Mouse (Mus musculus) liver, embryonic 16.5 days (tissue): ENCODE data around the gene AW209491. TPM values are rescaled to one million over a fixed set of nuclear protein-coding genes. Genes with fewer than 3 reads are reported as not detected.

ENCODE experiments used
- ATAC-seq: fragments of 200-750 bp; cut with Nextera tagmentation; 2 replicates; pipeline ENCODE4 v1.8.0; 2017; ENCODE audit warnings: low read depth, mild to moderate bottlenecking, moderate number of reproducible peaks, moderate library complexity
- H3K27ac ChIP-seq: fragments of 300-500 bp; sonication (generic); 2 replicates; pipeline ENCODE4 v1.5.1; 2014; ENCODE audit warnings: mild to moderate bottlenecking, low read length
- H3K27me3 ChIP-seq: fragments of 300-500 bp; sonication (generic); 2 replicates; pipeline ENCODE4 v1.6.1; 2014; ENCODE audit warnings: low read depth, low read length, mixed read lengths; ENCODE audit not compliant: control insufficient read depth, insufficient read depth
- H3K36me3 ChIP-seq: fragments of 300-500 bp; sonication (generic); 2 replicates; pipeline ENCODE4 v1.6.1; 2014; ENCODE audit warnings: mild to moderate bottlenecking; ENCODE audit not compliant: control insufficient read depth, insufficient read depth
- H3K4me1 ChIP-seq: fragments of 300-500 bp; sonication (generic); 2 replicates; pipeline ENCODE4 v1.6.1; 2014; ENCODE audit warnings: low read depth, low read length, mixed read lengths; ENCODE audit not compliant: control insufficient read depth
- H3K4me2 ChIP-seq: fragments of 300-500 bp; sonication (generic); 2 replicates; pipeline ENCODE4 v1.6.1; 2014; ENCODE audit warnings: low read depth, low read length, mixed read lengths
- H3K4me3 ChIP-seq: fragments of 300-500 bp; sonication (generic); 2 replicates; pipeline ENCODE4 v1.5.1; 2014; ENCODE audit warnings: low read depth, mild to moderate bottlenecking, low read length
- H3K9ac ChIP-seq: fragments of 300-500 bp; sonication (generic); 2 replicates; pipeline ENCODE4 v1.6.1; 2014; ENCODE audit warnings: low read depth, low read length
- H3K9me3 ChIP-seq: fragments of 300-500 bp; sonication (generic); replicated peaks from 2 replicates; pipeline ENCODE4 v1.6.1; 2016; ENCODE audit warnings: low read length; ENCODE audit not compliant: control insufficient read depth
- WGBS: fragments of 180-500 bp; shearing (Covaris S2); extraction: QIAGEN DNeasy Blood & Tissue Kit; methylation state at CpG from one replicate; pipeline ENCODE4 v1.1.7; 2014; ENCODE audit not compliant: insufficient replicate concordance; 5-methylcytosine and 5-hydroxymethylcytosine counted together
- polyA plus RNA-seq: library from polyadenylated mRNA; unstranded; fragments of >200 nt; fragmentation: Nextera tagmentation; extraction: Ambion mirVana; gene quantifications from 2 replicates; pipeline ENCODE4 v1.2.1, GENCODE M21; 2015

AW209491 gene
- polyA plus RNA-seq, 1 experiment from 2014 or later, result 9.7 TPM

DNA sequence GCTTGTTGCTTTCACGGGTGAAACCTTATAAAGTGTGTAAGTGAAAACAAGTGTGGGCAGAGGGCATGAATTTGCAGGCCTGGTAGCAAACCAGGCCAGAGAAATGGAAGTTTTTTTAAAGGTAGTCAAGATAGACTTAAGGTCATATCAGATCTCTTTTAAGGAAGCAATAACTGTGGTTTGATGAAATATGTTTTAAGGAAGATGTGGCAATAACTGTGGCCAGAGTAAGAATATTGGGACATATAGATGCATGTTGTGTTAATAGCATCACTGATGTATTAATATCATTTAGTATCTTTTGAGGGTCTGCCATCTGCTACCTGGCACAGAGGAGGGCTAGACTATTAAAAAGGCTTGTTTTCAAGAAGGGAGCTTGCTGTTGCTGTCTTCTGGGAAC lies 10.0 kb downstream of the AW209491 start:
- no peaks in the 10 kb centered on the region for H3K9me3 ChIP-seq
- no peak overlapping the region for H3K4me3 ChIP-seq
- no peak overlapping the region for H3K4me2 ChIP-seq
- no peak overlapping the region for H3K27ac ChIP-seq
- H3K9ac ChIP-seq, result no peak overlapping the region
- no peaks in the 10 kb centered on the region for H3K4me1 ChIP-seq
- H3K27me3 ChIP-seq, result no peaks in the 10 kb centered on the region
- peaks cover 3% of the 10 kb centered on the region; the same call in 1 of the 2 replicates for H3K36me3 ChIP-seq
- ATAC-seq, result no peak
- 53% methylated on average over 1 of the region's 1 CpGs for WGBS

DNA sequence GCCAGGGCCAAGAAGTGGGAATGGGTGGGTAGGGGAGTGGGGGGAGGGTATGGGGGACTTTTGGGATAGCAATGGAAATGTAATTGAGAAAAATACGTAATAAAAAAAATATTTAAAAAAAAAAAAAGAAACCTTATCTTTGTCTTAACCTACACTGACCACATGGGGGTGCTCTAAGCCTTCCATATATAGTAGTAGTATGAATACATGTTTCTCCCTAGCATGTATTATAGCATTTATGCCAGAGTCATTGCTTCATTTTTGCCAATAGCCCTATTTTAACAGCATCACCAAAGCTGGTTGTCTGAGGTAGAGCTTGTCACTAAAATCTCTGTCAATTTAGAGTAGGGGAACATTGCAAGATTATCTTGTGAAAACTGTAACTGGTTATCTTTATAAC lies 19.3 kb downstream of the AW209491 start:
- H3K4me2 ChIP-seq, result no peak overlapping the region
- no peak overlapping the region for H3K9ac ChIP-seq
- H3K36me3 ChIP-seq, result no peaks in the 10 kb centered on the region
- H3K27ac ChIP-seq, result no peak overlapping the region
- no peak overlapping the region for H3K4me3 ChIP-seq
- no peaks in the 10 kb centered on the region for H3K9me3 ChIP-seq
- no peaks in the 10 kb centered on the region for H3K4me1 ChIP-seq
- 4% methylated on average over 1 of the region's 1 CpGs for WGBS
- no peak for ATAC-seq
- H3K27me3 ChIP-seq, result no peaks in the 10 kb centered on the region

DNA sequence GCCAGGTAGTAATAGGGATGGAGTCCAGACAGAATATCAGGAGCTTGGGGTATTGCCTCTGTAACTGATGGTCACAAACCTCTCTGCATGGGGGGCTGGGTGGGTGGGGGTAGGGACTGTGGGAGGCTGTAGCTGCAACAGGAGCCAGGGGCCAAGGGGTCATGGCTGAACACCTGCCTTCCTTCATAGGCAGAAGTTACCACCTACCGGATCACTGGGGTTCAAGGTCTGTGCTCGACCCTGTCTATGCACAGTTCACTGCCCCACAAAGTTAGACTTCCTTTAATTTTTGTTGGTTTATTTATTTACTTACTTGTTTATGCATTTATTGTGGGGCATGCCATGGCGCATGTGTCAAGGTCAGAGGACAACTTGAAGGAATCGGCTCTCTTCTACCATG lies 37.2 kb downstream of the AW209491 start:
- H3K9me3 ChIP-seq, result no peaks in the 10 kb centered on the region
- no peaks in the 10 kb centered on the region for H3K4me1 ChIP-seq
- no peak overlapping the region for H3K4me3 ChIP-seq
- ATAC-seq, result no peak
- WGBS, result 73% methylated on average over 4 of the region's 4 CpGs
- H3K36me3 ChIP-seq, result no peaks in the 10 kb centered on the region
- no peak overlapping the region for H3K9ac ChIP-seq
- no peak overlapping the region for H3K27ac ChIP-seq
- H3K27me3 ChIP-seq, result no peaks in the 10 kb centered on the region
- H3K4me2 ChIP-seq, result no peak overlapping the region

DNA sequence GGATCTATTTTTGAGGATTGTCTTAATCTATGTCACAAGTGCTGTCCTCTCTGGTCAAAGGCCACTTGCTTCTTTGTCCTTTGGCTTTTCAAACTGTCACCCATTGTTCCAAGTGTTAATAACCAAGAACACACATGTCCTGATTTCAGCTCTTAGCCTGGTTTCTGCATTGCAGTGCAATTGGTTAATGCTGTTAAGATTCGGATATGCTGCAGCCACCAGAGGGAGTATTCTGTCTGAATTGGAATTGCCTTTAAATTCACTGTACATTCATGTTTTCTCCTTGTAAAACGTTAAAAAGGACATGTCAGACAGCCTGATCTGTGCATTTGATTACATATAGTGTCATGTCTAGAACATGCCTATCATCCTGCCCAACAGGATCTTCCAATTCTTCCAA lies 40.4 kb downstream of the AW209491 start:
- no peaks in the 10 kb centered on the region for H3K9me3 ChIP-seq
- H3K9ac ChIP-seq, result no peak overlapping the region
- 17% methylated on average over 2 of the region's 2 CpGs for WGBS
- H3K4me3 ChIP-seq, result no peak overlapping the region
- H3K4me1 ChIP-seq, result no peaks in the 10 kb centered on the region
- no peaks in the 10 kb centered on the region for H3K27me3 ChIP-seq
- H3K4me2 ChIP-seq, result no peak overlapping the region
- H3K36me3 ChIP-seq, result no peaks in the 10 kb centered on the region
- ATAC-seq, result no peak
- H3K27ac ChIP-seq, result no peak overlapping the region

Other genes starting within 250 kb of the AW209491 start
- 0.02 TPM in 1 of 2 replicates, not detected in the other for gene Hecw1, start 106.9 kb upstream of the AW209491 start, polyA plus RNA-seq
- gene Mrpl32, start 17.0 kb upstream of the AW209491 start, polyA plus RNA-seq, result 56.3 and 64.2 TPM in 2 replicates
- 104 and 115 TPM in 2 replicates for gene Psma2, start 16.9 kb upstream of the AW209491 start, polyA plus RNA-seq